Mouse (Mus musculus): ENCODE results near the gene Olfr1276. TPM values are rescaled to one million over a fixed set of nuclear protein-coding genes. Genes with fewer than 3 reads are reported as not detected.

Olfr1276 gene
- polyA plus RNA-seq (2015; fragmentation: Nextera tagmentation; extraction: Ambion mirVana) = not detected in 2 replicates

GRCm38 (mm10) chr2:111254216-111254615, at the start of gene Olfr1276:
Gene Olfr1276, plus strand, starts transcription at chr2:111254516.

GRCm38 (mm10) chr2:111229502-111229901, 24.8 kb upstream of the Olfr1276 start, which contains the start of gene 4930430A15Rik:
Gene 4930430A15Rik, minus strand, starts transcription at chr2:111229602.

GRCm38 (mm10) chr2:111235186-111235585, 19.1 kb upstream of the Olfr1276 start, which contains the start of gene Olfr1275:
Gene Olfr1275, minus strand, starts transcription at chr2:111235286.

GRCm38 (mm10) chr2:111274006-111274405, 19.7 kb downstream of the Olfr1276 start, which contains the start of gene Olfr1277:
Gene Olfr1277, minus strand, starts transcription at chr2:111274106.

GRCm38 (mm10) chr2:111289836-111290235, 35.5 kb downstream of the Olfr1276 start, which contains the start of gene Olfr1278:
Gene Olfr1278, plus strand, starts transcription at chr2:111290136.

GRCm38 (mm10) chr2:111300374-111300773, 46.1 kb downstream of the Olfr1276 start, which contains the start of gene Olfr1279:
Gene Olfr1279, plus strand, starts transcription at chr2:111300635.

Other genes starting within 250 kb of the Olfr1276 start
- not detected in 2 replicates for gene Gm13941, start 148.5 kb upstream of the Olfr1276 start, polyA plus RNA-seq (2015; fragmentation: Nextera tagmentation; extraction: Ambion mirVana)
- not detected in 2 replicates for gene Gm15130, start 101.6 kb upstream of the Olfr1276 start, polyA plus RNA-seq (2015; fragmentation: Nextera tagmentation; extraction: Ambion mirVana)
- not detected in 2 replicates for gene 4930430A15Rik, start 24.9 kb upstream of the Olfr1276 start, polyA plus RNA-seq (2015; fragmentation: Nextera tagmentation; extraction: Ambion mirVana)
- not detected in 2 replicates for gene Olfr1275, start 19.2 kb upstream of the Olfr1276 start, polyA plus RNA-seq (2015; fragmentation: Nextera tagmentation; extraction: Ambion mirVana)
- not detected in 2 replicates for gene Olfr1277, start 19.6 kb downstream of the Olfr1276 start, polyA plus RNA-seq (2015; fragmentation: Nextera tagmentation; extraction: Ambion mirVana)
- gene Olfr1278, start 35.6 kb downstream of the Olfr1276 start, polyA plus RNA-seq (2015; fragmentation: Nextera tagmentation; extraction: Ambion mirVana) = not detected in 2 replicates
- gene Olfr1279, start 46.1 kb downstream of the Olfr1276 start, polyA plus RNA-seq (2015; fragmentation: Nextera tagmentation; extraction: Ambion mirVana) = not detected in 2 replicates
- gene Olfr1280, start 59.5 kb downstream of the Olfr1276 start, polyA plus RNA-seq (2015; fragmentation: Nextera tagmentation; extraction: Ambion mirVana) = not detected in 2 replicates
- not detected in 2 replicates for gene Olfr1281, start 72.0 kb downstream of the Olfr1276 start, polyA plus RNA-seq (2015; fragmentation: Nextera tagmentation; extraction: Ambion mirVana)
- not detected in 2 replicates for gene Olfr1282, start 81.6 kb downstream of the Olfr1276 start, polyA plus RNA-seq (2015; fragmentation: Nextera tagmentation; extraction: Ambion mirVana)
- gene Olfr1283, start 112.3 kb downstream of the Olfr1276 start, polyA plus RNA-seq (2015; fragmentation: Nextera tagmentation; extraction: Ambion mirVana) = not detected in 2 replicates
- not detected in 2 replicates for gene Olfr1284, start 121.0 kb downstream of the Olfr1276 start, polyA plus RNA-seq (2015; fragmentation: Nextera tagmentation; extraction: Ambion mirVana)
- gene Olfr1286, start 168.6 kb downstream of the Olfr1276 start, polyA plus RNA-seq (2015; fragmentation: Nextera tagmentation; extraction: Ambion mirVana) = not detected in 2 replicates
- gene Olfr1287, start 194.6 kb downstream of the Olfr1276 start, polyA plus RNA-seq (2015; fragmentation: Nextera tagmentation; extraction: Ambion mirVana) = not detected in 2 replicates
- gene Olfr1288, start 219.6 kb downstream of the Olfr1276 start, polyA plus RNA-seq (2015; fragmentation: Nextera tagmentation; extraction: Ambion mirVana) = not detected in 2 replicates
- gene Olfr1289, start 226.3 kb downstream of the Olfr1276 start, polyA plus RNA-seq (2015; fragmentation: Nextera tagmentation; extraction: Ambion mirVana) = not detected in 2 replicates
- gene Olfr1290, start 239.3 kb downstream of the Olfr1276 start, polyA plus RNA-seq (2015; fragmentation: Nextera tagmentation; extraction: Ambion mirVana) = 0.24 and 0.60 TPM in 2 replicates
- not detected in 2 replicates for gene Olfr1291-ps1, start 242.7 kb downstream of the Olfr1276 start, polyA plus RNA-seq (2015; fragmentation: Nextera tagmentation; extraction: Ambion mirVana)

Measured in urinary bladder, postnatal 0 days (tissue).